Mouse (Mus musculus): Measurements from ENCODE around the gene Ascc2. TPM values are rescaled to one million over a fixed set of nuclear protein-coding genes. Genes with fewer than 3 reads are reported as not detected.
"Not testable (repeated sequence)": the region's sequence is repeated elsewhere in the genome, so short reads cannot be mapped to it uniquely, and the experiment has no call there.

Gene Ascc2
- polyA plus RNA-seq, 1 experiment from 2014 or later, result 21.7 TPM

GRCm38 (mm10) chr11:4697043-4697983, 59.8 kb downstream of the Ascc2 start:
- DNase-seq (peak; percentile 31), ATAC-seq (ENCODE audit: low FRiP score, low TSS enrichment) (no peak)
- H3K4me1 ChIP-seq (ENCODE audit: control insufficient read depth, insufficient read depth, low read length), result no peaks in the 10 kb centered on the region
- peaks cover 12% of the 10 kb centered on the region for H3K36me3 ChIP-seq (ENCODE audit: control insufficient read depth, insufficient read depth, low read length)
- H3K9me3 ChIP-seq (ENCODE audit: control insufficient read depth, low read length), result no peaks in the 10 kb centered on the region
- H3K4me2 ChIP-seq (ENCODE audit: low read length), result no peak overlapping the region
- H3K4me3 ChIP-seq (replicated peaks; ENCODE audit: low read depth, low read length), result no peak overlapping the region
- WGBS, result 62% methylated on average over 7 of the region's 7 CpGs
- no peaks in the 10 kb centered on the region for H3K27me3 ChIP-seq (ENCODE audit: control insufficient read depth, insufficient read depth, low read length)
- H3K27ac ChIP-seq (replicated peaks; ENCODE audit: low read depth, low read length), result no peak overlapping the region
- no peak overlapping the region for H3K9ac ChIP-seq (replicated peaks; ENCODE audit: low read length)

DNA sequence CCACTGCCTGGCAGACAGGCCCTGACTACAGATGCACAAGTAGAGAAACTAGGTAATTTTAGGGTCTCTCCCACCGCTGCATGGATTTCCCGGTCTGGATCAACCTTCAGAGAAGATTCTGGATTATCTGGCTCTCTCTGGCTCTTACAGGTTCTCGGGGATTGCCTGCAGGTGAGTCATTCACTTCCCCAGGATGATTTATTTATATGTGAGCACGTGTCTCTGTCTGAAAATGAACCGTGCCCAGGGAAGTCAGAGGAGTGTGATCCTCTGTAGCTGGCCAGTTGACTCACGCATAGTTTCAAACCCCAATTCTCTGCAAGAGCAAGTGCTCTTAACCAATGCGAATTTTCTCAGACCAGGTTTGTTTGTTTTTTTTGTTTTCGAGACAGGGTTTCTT, 63.2 kb downstream of the Ascc2 start:
- 91% methylated on average over 8 of the region's 8 CpGs for WGBS
- Histone ChIP-seq H3K27me3 (ENCODE audit: control insufficient read depth, insufficient read depth, low read length) (no peaks in the 10 kb centered on the region), H3K9me3 (ENCODE audit: control insufficient read depth, low read length) (no peaks in the 10 kb centered on the region), H3K27ac (replicated peaks; ENCODE audit: low read depth, low read length) (no peak overlapping the region), H3K36me3 (ENCODE audit: control insufficient read depth, insufficient read depth, low read length) (peaks cover 12% of the 10 kb centered on the region), H3K4me2 (ENCODE audit: low read length) (no peak overlapping the region), H3K4me3 (replicated peaks; ENCODE audit: low read depth, low read length) (no peak overlapping the region), H3K4me1 (ENCODE audit: control insufficient read depth, insufficient read depth, low read length) (peaks cover 16% of the 10 kb centered on the region), H3K9ac (replicated peaks; ENCODE audit: low read length) (no peak overlapping the region)
- ATAC-seq (ENCODE audit: low FRiP score, low TSS enrichment) (no peak), DNase-seq (no peak)

DNA sequence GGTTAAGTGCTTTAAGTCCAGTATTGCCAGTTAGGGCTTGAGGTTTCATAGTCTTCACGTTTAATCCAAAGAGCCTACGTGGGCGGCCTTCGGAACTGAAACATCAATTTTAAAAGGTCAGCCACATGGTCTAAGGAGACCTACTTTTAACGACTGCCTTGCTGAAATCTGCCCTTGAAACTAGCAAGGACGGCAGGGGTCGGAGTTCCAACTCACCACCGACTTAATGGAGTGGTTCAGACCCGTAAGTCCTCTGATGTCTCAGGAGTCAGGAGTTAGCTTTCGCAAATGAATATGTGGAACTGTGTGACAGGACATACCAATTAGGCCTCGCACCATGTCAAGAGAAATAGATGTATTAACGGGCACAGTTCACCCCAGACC, 66.1 kb downstream of the Ascc2 start:
- Histone ChIP-seq H3K9ac (replicated peaks; ENCODE audit: low read length) (peak overlapping the region; percentile 68), H3K27me3 (ENCODE audit: control insufficient read depth, insufficient read depth, low read length) (no peaks in the 10 kb centered on the region), H3K4me1 (ENCODE audit: control insufficient read depth, insufficient read depth, low read length) (peaks cover 16% of the 10 kb centered on the region), H3K36me3 (ENCODE audit: control insufficient read depth, insufficient read depth, low read length) (peaks cover 12% of the 10 kb centered on the region), H3K4me3 (replicated peaks; ENCODE audit: low read depth, low read length) (peak overlapping the region; percentile 82), H3K9me3 (ENCODE audit: control insufficient read depth, low read length) (no peaks in the 10 kb centered on the region), H3K4me2 (ENCODE audit: low read length) (peak overlapping the region; percentile 90), H3K27ac (replicated peaks; ENCODE audit: low read depth, low read length) (peak overlapping the region; percentile 70; the same call in 1 of the 2 replicates)
- DNase-seq (no peak), ATAC-seq (ENCODE audit: low FRiP score, low TSS enrichment) (no peak)
- WGBS, result 7% methylated on average over 12 of the region's 12 CpGs

DNA sequence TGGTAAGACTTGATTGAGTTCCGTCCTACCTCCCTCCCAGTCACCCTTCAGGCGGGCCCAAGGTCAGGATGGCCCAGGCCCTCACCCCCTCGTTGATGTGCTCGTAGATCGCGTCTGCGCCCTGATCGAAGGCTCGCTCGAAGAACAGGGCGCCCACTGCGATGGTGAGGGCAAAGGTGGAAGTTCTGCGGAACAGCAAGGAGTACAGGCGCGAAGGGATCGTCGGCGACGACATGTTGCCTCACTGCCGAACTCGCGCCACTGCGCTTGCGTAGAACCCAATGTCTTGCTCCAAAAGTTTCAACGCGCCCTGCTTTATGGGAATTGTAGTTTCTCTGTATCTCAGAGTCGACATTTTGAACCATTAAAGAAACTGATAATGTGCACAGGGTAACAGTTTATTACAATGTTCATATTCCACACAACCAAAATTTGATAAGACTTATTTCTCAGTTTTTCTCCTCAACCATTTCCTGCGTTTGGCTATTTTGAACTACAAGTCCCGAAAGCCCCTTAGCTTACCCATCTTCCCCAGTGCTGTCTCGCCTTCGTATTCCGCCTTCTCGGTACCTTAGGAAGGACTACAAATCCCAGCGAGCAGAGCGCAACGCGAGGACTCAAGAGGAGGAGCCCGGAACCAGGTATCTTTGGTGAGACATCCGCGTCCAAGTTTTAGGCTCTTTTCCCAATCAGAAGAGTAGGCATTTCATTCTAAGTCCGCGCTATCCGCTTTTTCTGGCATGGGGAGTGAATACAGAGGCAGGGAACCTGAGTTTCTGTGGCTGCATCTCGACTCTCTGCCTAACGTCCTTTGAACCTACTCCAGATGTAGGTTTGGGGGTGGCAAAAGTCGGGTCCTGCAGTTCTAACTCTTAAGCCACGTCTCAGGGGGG, 66.8 kb downstream of the Ascc2 start, which contains the start of the genes Uqcr10 and Zmat5:
Gene Uqcr10 (minus strand): TSS at position 271 of the 893 bp plus-strand sequence.
Gene Zmat5 (plus strand): TSS at position 607 of the 893 bp plus-strand sequence.
- peak; percentile 95 for ATAC-seq (ENCODE audit: low FRiP score, low TSS enrichment)
- under 1% methylated on average over 47 of the region's 47 CpGs for WGBS

DNA sequence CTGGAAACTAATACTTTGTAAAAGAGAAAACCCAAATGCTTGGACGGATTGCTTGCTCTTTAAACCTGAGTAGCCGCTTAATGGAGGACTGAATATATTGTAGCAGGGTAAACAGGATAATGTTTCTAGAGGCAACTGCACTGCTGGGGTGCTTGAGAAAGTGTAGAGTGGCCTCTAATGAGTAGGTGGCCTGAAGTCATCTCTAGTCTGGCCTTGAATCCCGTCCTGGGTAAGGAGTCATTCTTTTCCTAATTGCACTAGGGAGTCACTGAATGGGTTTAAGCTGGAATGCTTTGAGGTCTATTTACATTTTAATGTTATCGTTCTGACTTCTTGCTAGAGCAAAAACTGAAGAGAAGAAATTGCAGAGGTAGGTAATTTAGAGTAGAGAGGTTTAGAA, 67.6 kb downstream of the Ascc2 start:
- H3K9ac ChIP-seq (replicated peaks; ENCODE audit: low read length), result peak overlapping the region; percentile 48; the same call in 1 of the 2 replicates

More for the DNA sequence above, 66.8 kb downstream of the Ascc2 start, which contains the start of the genes Uqcr10 and Zmat5:
- DNase-seq, result peak; percentile 97
- Histone ChIP-seq H3K27ac (replicated peaks; ENCODE audit: low read depth, low read length) (peak within 1 kb of the TSS; percentile 70; the same call in 1 of the 2 replicates), H3K9ac (replicated peaks; ENCODE audit: low read length) (peak within 1 kb of the TSS; percentile 68), H3K9me3 (ENCODE audit: control insufficient read depth, low read length) (no peaks in the 10 kb centered on the region), H3K4me3 (replicated peaks; ENCODE audit: low read depth, low read length) (peak within 1 kb of the TSS; percentile 82), H3K27me3 (ENCODE audit: control insufficient read depth, insufficient read depth, low read length) (no peaks in the 10 kb centered on the region), H3K4me2 (ENCODE audit: low read length) (peak within 1 kb of the TSS; percentile 90), H3K36me3 (ENCODE audit: control insufficient read depth, insufficient read depth, low read length) (peaks cover 12% of the 10 kb centered on the region), H3K4me1 (ENCODE audit: control insufficient read depth, insufficient read depth, low read length) (peaks cover 16% of the 10 kb centered on the region)

GRCm38 (mm10) chr11:4710188-4710587, 72.6 kb downstream of the Ascc2 start:
- not testable (repeated sequence) for H3K4me3 ChIP-seq (replicated peaks; ENCODE audit: low read depth, low read length); H3K4me2 ChIP-seq (ENCODE audit: low read length); H3K36me3 ChIP-seq (ENCODE audit: control insufficient read depth, insufficient read depth, low read length); H3K9me3 ChIP-seq (ENCODE audit: control insufficient read depth, low read length); H3K27ac ChIP-seq (replicated peaks; ENCODE audit: low read depth, low read length); DNase-seq; H3K27me3 ChIP-seq (ENCODE audit: control insufficient read depth, insufficient read depth, low read length); H3K4me1 ChIP-seq (ENCODE audit: control insufficient read depth, insufficient read depth, low read length); H3K9ac ChIP-seq (replicated peaks; ENCODE audit: low read length); ATAC-seq (ENCODE audit: low FRiP score, low TSS enrichment)
- WGBS, result 87% methylated on average over 4 of the region's 4 CpGs

More for the DNA sequence above, 67.6 kb downstream of the Ascc2 start:
- no peak overlapping the region for H3K27ac ChIP-seq (replicated peaks; ENCODE audit: low read depth, low read length)
- H3K9me3 ChIP-seq (ENCODE audit: control insufficient read depth, low read length), result no peaks in the 10 kb centered on the region
- DNase-seq (no peak), ATAC-seq (ENCODE audit: low FRiP score, low TSS enrichment) (no peak)
- 9% methylated on average over 4 of the region's 4 CpGs for WGBS
- H3K4me3 ChIP-seq (replicated peaks; ENCODE audit: low read depth, low read length), result peak overlapping the region; percentile 82
- H3K4me1 ChIP-seq (ENCODE audit: control insufficient read depth, insufficient read depth, low read length), result peaks cover 16% of the 10 kb centered on the region
- H3K27me3 ChIP-seq (ENCODE audit: control insufficient read depth, insufficient read depth, low read length), result no peaks in the 10 kb centered on the region
- H3K36me3 ChIP-seq (ENCODE audit: control insufficient read depth, insufficient read depth, low read length), result peaks cover 12% of the 10 kb centered on the region
- peak overlapping the region; percentile 90 for H3K4me2 ChIP-seq (ENCODE audit: low read length)

DNA sequence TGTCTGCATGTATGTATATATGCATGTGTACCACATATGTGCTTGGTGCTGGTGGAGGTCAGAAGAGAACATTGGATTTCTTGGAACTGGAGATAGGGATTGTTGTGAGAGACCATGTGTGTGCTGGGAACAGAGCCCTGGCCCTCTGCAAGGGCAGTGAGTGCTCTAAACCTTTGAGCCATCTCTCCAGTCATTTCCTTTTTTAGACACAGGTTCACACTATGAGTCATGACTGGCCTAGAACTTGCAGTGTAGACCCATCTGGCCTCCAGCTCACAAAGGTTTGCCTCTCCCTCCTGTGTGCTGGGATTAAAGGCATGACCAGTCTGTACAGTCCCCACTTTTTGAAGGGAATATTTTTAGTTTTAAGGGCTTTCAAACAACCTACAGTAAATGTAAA, 75.3 kb downstream of the Ascc2 start:
- ATAC-seq (ENCODE audit: low FRiP score, low TSS enrichment), result no peak
- Histone ChIP-seq H3K4me2 (ENCODE audit: low read length) (no peak overlapping the region), H3K36me3 (ENCODE audit: control insufficient read depth, insufficient read depth, low read length) (no peaks in the 10 kb centered on the region), H3K9me3 (ENCODE audit: control insufficient read depth, low read length) (no peaks in the 10 kb centered on the region), H3K4me1 (ENCODE audit: control insufficient read depth, insufficient read depth, low read length) (no peaks in the 10 kb centered on the region), H3K4me3 (replicated peaks; ENCODE audit: low read depth, low read length) (no peak overlapping the region), H3K9ac (replicated peaks; ENCODE audit: low read length) (no peak overlapping the region), H3K27ac (replicated peaks; ENCODE audit: low read depth, low read length) (no peak overlapping the region), H3K27me3 (ENCODE audit: control insufficient read depth, insufficient read depth, low read length) (no peaks in the 10 kb centered on the region)
- no peak for DNase-seq

DNA sequence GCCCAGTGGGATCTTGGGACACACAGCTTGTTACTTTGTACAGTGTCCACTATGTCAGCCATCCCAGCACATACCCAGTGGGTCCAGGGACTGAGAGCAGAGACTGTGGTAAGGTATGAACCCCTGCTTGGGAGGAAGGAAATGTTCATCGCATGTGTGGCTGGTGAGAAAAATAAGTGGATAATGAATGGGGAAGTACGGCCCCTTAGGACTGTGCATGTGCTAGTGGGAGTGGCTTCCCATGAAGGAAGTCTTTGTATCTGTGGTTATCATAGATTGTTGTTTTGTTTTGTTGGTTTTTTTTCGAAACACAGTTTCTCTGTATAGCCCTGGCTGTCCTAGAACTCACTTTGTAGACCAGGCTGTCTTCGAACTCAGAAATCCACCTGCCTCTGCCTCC, 77.2 kb downstream of the Ascc2 start:
- ATAC-seq (ENCODE audit: low FRiP score, low TSS enrichment), result no peak
- Histone ChIP-seq H3K4me3 (replicated peaks; ENCODE audit: low read depth, low read length) (no peak overlapping the region), H3K27ac (replicated peaks; ENCODE audit: low read depth, low read length) (no peak overlapping the region), H3K4me2 (ENCODE audit: low read length) (no peak overlapping the region), H3K4me1 (ENCODE audit: control insufficient read depth, insufficient read depth, low read length) (no peaks in the 10 kb centered on the region), H3K27me3 (ENCODE audit: control insufficient read depth, insufficient read depth, low read length) (no peaks in the 10 kb centered on the region), H3K9me3 (ENCODE audit: control insufficient read depth, low read length) (no peaks in the 10 kb centered on the region), H3K36me3 (ENCODE audit: control insufficient read depth, insufficient read depth, low read length) (no peaks in the 10 kb centered on the region), H3K9ac (replicated peaks; ENCODE audit: low read length) (no peak overlapping the region)
- no peak for DNase-seq
- WGBS, result 89% methylated on average over 4 of the region's 4 CpGs
